Mouse (Mus musculus) myocyte (in vitro differentiated cells): Measurements from ENCODE around the gene Ggt5. TPM values are rescaled to one million over a fixed set of nuclear protein-coding genes. Genes with fewer than 3 reads are reported as not detected.

Experiments
- H3K27me3 ChIP-seq: one replicate; pipeline ENCODE4 v1.6.1; 2011; ENCODE audit not compliant: control insufficient read depth, insufficient read depth, insufficient read length
- H3K36me3 ChIP-seq: one replicate; pipeline ENCODE4 v1.6.1; 2011; ENCODE audit not compliant: control insufficient read depth, insufficient read depth
- H3K4me2 ChIP-seq: one replicate; pipeline ENCODE4 v1.6.1; 2011; ENCODE audit warnings: low read depth, control low read depth
- H3K4me3 ChIP-seq: one replicate; pipeline ENCODE4 v1.5.1; 2011; ENCODE audit warnings: mild to moderate bottlenecking, control low read depth, moderate library complexity
- H3K79me2 ChIP-seq: one replicate; pipeline ENCODE4 v1.6.1; 2011; ENCODE audit not compliant: control insufficient read depth, insufficient read depth
- H3ac ChIP-seq: one replicate; pipeline ENCODE4 v1.6.1; 2011; ENCODE audit not compliant: control insufficient read depth, insufficient read length
- CEBPB ChIP-seq: IDR thresholded peaks from 2 replicates; pipeline ENCODE4 v1.6.1; 2011; ENCODE audit warnings: mild to moderate bottlenecking, moderate library complexity; ENCODE audit not compliant: poor library complexity, insufficient read depth, severe bottlenecking
- E2F4 ChIP-seq: IDR thresholded peaks from one replicate; pipeline ENCODE4 v1.6.1; 2011; ENCODE audit warnings: mild to moderate bottlenecking, control low read depth, moderate library complexity; ENCODE audit not compliant: insufficient read depth
- MAX ChIP-seq: IDR thresholded peaks from one replicate; pipeline ENCODE4 v1.6.1; 2011; ENCODE audit warnings: low read depth, mild to moderate bottlenecking, control low read depth
- MYOD1 ChIP-seq, 3 experiments: IDR thresholded peaks; one replicate each; pipeline ENCODE4 v1.6.1; 2011; ENCODE audit warnings: control low read depth in 2 of 3, low read depth in 2 of 3, mild to moderate bottlenecking in 2 of 3, moderate library complexity in 1 of 3; ENCODE audit not compliant: insufficient read length in 2 of 3, control insufficient read depth in 1 of 3
- MYOG ChIP-seq, 3 experiments: IDR thresholded peaks; one replicate each; pipeline ENCODE4 v1.6.1; 2011; ENCODE audit warnings: control low read depth in 2 of 3, low read depth in 2 of 3, mild to moderate bottlenecking in 2 of 3; ENCODE audit not compliant: insufficient read length in 2 of 3, control insufficient read depth in 1 of 3, insufficient read depth in 1 of 3
- POLR2A ChIP-seq: IDR thresholded peaks from one replicate; pipeline ENCODE4 v1.6.1; 2011; ENCODE audit warnings: low read depth, mild to moderate bottlenecking, control low read depth, moderate library complexity; ENCODE audit not compliant: insufficient read length
- POLR2AphosphoS2 ChIP-seq: IDR thresholded peaks from one replicate; pipeline ENCODE4 v1.6.1; 2011; ENCODE audit warnings: low read depth, control low read depth; ENCODE audit not compliant: insufficient read length
- REST ChIP-seq: IDR thresholded peaks from one replicate; pipeline ENCODE4 v1.6.1; 2011; ENCODE audit warnings: mild to moderate bottlenecking, control low read depth, moderate library complexity; ENCODE audit not compliant: insufficient read depth, insufficient read length
- SRF ChIP-seq: IDR thresholded peaks from one replicate; pipeline ENCODE4 v1.6.1; 2011; ENCODE audit warnings: low read depth; ENCODE audit not compliant: control insufficient read depth, insufficient read length
- TCF12 ChIP-seq: IDR thresholded peaks from one replicate; pipeline ENCODE4 v1.6.1; 2011; ENCODE audit warnings: mild to moderate bottlenecking, control low read depth; ENCODE audit not compliant: poor library complexity, insufficient read depth, severe bottlenecking
- TCF3 ChIP-seq: IDR thresholded peaks from one replicate; pipeline ENCODE4 v1.6.1; 2011; ENCODE audit warnings: low read depth, control low read depth; ENCODE audit not compliant: insufficient read length
- USF1 ChIP-seq: IDR thresholded peaks from one replicate; pipeline ENCODE4 v1.6.1; 2011; ENCODE audit warnings: low read depth, mild to moderate bottlenecking, control low read depth, moderate library complexity
- polyA plus RNA-seq: library from polyadenylated mRNA; unstranded; fragments of >200 nt; fragmentation: generic; extraction: Trizol; gene quantifications from one replicate; pipeline ENCODE4 v1.2.1, GENCODE M21; 2012; ENCODE audit warnings: missing spikeins

Gene Ggt5
- polyA plus RNA-seq, 1 experiment = 0.22 TPM

- Histone ChIP-seq H3K79me2 (no peaks in the 10 kb centered on the region), H3K27me3 (peaks cover 15% of the 10 kb centered on the region), H3K4me2 (no peak overlapping the region), H3K4me3 (no peak overlapping the region), H3ac (no peak overlapping the region), H3K36me3 (no peaks in the 10 kb centered on the region)
- TF ChIP-seq POLR2AphosphoS2 = no peak
- no peak for TF ChIP-seq MAX
- TF ChIP-seq MYOG (IDR thresholded peaks at IDR 0.05; ENCODE audit: control insufficient read depth in 1 of 3, insufficient read depth in 1 of 3, insufficient read length in 2 of 3, low read depth in 2 of 3) = no peak
- TF ChIP-seq E2F4 = no peak
- no peak for TF ChIP-seq TCF12
- no peak for TF ChIP-seq TCF3
- no peak for TF ChIP-seq MYOD1 (IDR thresholded peaks at IDR 0.05; ENCODE audit: control insufficient read depth in 1 of 3, insufficient read length in 2 of 3, low read depth in 2 of 3)
- no peak for TF ChIP-seq POLR2A
Observed at GRCm38 (mm10) chr10:75573965-75574364, 15.2 kb upstream of the Ggt5 start.

- Histone ChIP-seq H3K36me3 (no peaks in the 10 kb centered on the region), H3ac (no peak overlapping the region), H3K4me2 (no peak overlapping the region), H3K79me2 (no peaks in the 10 kb centered on the region), H3K27me3 (peaks cover 26% of the 10 kb centered on the region), H3K4me3 (no peak overlapping the region)
- TF ChIP-seq SRF = no peak
- no peak for TF ChIP-seq TCF3
- TF ChIP-seq E2F4 = no peak
- no peak for TF ChIP-seq REST
- no peak for TF ChIP-seq TCF12
- TF ChIP-seq POLR2AphosphoS2 = no peak
- TF ChIP-seq MYOG (IDR thresholded peaks at IDR 0.05; ENCODE audit: control insufficient read depth in 1 of 3, insufficient read depth in 1 of 3, insufficient read length in 2 of 3, low read depth in 2 of 3) = no peak
- TF ChIP-seq CEBPB = no peak
- no peak for TF ChIP-seq MAX
- no peak for TF ChIP-seq POLR2A
- TF ChIP-seq MYOD1 (IDR thresholded peaks at IDR 0.05; ENCODE audit: control insufficient read depth in 1 of 3, insufficient read length in 2 of 3, low read depth in 2 of 3) = no peak
- no peak for TF ChIP-seq USF1
Observed at GRCm38 (mm10) chr10:75579129-75579528, 10.0 kb upstream of the Ggt5 start.

GRCm38 (mm10) chr10:75585876-75586552, 3.1 kb upstream of the Ggt5 start:
- Histone ChIP-seq H3K4me3 (no peak overlapping the region), H3K79me2 (no peaks in the 10 kb centered on the region), H3K27me3 (peaks cover 22% of the 10 kb centered on the region), H3K4me2 (peak overlapping the region; percentile 61), H3K36me3 (no peaks in the 10 kb centered on the region), H3ac (no peak overlapping the region)
- TF ChIP-seq MAX (no peak), TCF3 (no peak), POLR2A (no peak), SRF (no peak), POLR2AphosphoS2 (no peak), CEBPB (no peak), MYOD1 (IDR thresholded peaks at IDR 0.05; ENCODE audit: control insufficient read depth in 1 of 3, insufficient read length in 2 of 3, low read depth in 2 of 3) (no peak), REST (no peak), TCF12 (no peak), USF1 (no peak), E2F4 (no peak)

GRCm38 (mm10) chr10:75586553-75586879, 2.6 kb upstream of the Ggt5 start:
- Histone ChIP-seq H3K27me3 (peaks cover 22% of the 10 kb centered on the region), H3K4me2 (no peak overlapping the region), H3K4me3 (no peak overlapping the region), H3K79me2 (no peaks in the 10 kb centered on the region), H3K36me3 (no peaks in the 10 kb centered on the region), H3ac (no peak overlapping the region)
- TF ChIP-seq USF1 (no peak), TCF3 (no peak), CEBPB (no peak), SRF (no peak), MYOG (IDR thresholded peaks at IDR 0.05; ENCODE audit: control insufficient read depth in 1 of 3, insufficient read depth in 1 of 3, insufficient read length in 2 of 3, low read depth in 2 of 3) (no peak), POLR2A (no peak), MYOD1 (IDR thresholded peaks at IDR 0.05; ENCODE audit: control insufficient read depth in 1 of 3, insufficient read length in 2 of 3, low read depth in 2 of 3) (no peak), TCF12 (no peak), MAX (no peak), E2F4 (no peak), REST (no peak), POLR2AphosphoS2 (no peak)

- TF ChIP-seq MAX (no peak), CEBPB (no peak), MYOG (IDR thresholded peaks at IDR 0.05; ENCODE audit: control insufficient read depth in 1 of 3, insufficient read depth in 1 of 3, insufficient read length in 2 of 3, low read depth in 2 of 3) (no peak), REST (no peak), TCF3 (no peak), TCF12 (no peak), SRF (no peak), POLR2A (no peak), E2F4 (no peak), MYOD1 (IDR thresholded peaks at IDR 0.05; ENCODE audit: control insufficient read depth in 1 of 3, insufficient read length in 2 of 3, low read depth in 2 of 3) (no peak)
Observed at GRCm38 (mm10) chr10:75587781-75588180, 1.4 kb upstream of the Ggt5 start.

More at GRCm38 (mm10) chr10:75587781-75588180, 1.4 kb upstream of the Ggt5 start:
- no peak overlapping the region for H3K4me3 ChIP-seq
- no peak overlapping the region for H3ac ChIP-seq
- H3K27me3 ChIP-seq = peaks cover 22% of the 10 kb centered on the region
- no peaks in the 10 kb centered on the region for H3K79me2 ChIP-seq
- no peaks in the 10 kb centered on the region for H3K36me3 ChIP-seq
- no peak overlapping the region for H3K4me2 ChIP-seq
